Mouse (Mus musculus) urinary bladder, postnatal 36 days (tissue): Measurements from ENCODE around the gene Ablim1.

Source experiments
- DNase-seq, 2 experiments: peaks; one replicate each; pipeline ENCODE4 v3.0.0; 2022; ENCODE audit warnings: low spot score in 2 of 2, mixed read lengths in 1 of 2

Gene Ablim1

DNA sequence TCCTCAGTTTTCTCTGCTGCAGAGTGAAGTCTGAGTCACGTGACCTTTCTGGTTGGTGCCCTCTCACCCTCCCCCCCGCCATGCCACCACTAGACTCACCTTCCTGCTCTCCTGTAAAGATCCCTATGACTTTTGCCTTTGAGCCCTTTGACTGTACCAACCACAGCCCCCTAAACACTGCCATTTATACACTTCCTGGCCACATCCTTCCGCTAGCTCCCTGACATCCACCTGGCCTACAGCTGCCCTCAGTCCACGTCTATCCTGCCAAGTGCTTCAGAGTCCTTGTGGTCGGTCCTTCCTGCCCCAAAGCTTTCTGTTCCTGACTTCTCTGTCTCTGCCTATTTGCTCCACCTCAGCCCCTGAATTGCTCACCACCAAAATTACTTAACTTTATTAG, 29.1 kb upstream of the Ablim1 start:
- DNase-seq = no peak

DNA sequence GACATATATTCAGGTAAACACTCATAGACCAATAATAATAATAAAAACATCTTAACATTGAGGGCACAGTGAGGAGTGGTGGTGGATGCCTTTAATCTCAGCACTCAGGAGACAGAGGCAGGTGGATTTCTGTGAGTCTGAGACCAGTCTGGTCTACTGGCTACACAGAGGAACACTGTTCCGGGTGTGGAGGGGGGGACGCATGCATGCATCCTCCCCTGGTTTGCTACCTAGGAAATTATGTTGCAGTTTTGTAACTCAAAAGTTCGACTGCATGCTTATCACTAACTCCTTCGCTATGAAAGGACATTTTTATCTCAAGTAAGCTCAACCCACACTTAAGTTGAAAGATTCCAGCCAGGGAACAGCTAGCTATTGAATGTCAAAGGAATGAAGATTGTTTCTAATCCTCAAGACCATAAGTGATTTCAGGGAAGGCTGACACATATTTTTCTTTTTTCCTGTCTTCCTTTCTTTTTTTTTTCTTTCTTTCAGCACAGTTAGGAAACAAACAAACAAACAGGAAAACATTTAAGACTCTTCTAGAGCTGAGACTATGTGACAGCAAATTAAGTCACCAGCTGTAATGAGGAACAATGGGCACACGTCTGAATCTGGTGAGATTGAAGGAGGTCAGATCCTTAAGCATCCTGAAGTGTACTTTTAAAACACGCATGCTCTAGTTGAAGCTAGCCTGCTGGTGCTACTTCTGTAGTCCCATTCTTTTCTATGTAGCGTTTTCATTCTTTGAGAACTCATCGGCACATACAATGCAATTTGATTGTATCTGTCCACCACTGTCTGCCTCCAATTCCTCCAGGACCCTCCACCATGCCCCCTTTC, 26.4 kb upstream of the Ablim1 start:
- DNase-seq = no peak

DNA sequence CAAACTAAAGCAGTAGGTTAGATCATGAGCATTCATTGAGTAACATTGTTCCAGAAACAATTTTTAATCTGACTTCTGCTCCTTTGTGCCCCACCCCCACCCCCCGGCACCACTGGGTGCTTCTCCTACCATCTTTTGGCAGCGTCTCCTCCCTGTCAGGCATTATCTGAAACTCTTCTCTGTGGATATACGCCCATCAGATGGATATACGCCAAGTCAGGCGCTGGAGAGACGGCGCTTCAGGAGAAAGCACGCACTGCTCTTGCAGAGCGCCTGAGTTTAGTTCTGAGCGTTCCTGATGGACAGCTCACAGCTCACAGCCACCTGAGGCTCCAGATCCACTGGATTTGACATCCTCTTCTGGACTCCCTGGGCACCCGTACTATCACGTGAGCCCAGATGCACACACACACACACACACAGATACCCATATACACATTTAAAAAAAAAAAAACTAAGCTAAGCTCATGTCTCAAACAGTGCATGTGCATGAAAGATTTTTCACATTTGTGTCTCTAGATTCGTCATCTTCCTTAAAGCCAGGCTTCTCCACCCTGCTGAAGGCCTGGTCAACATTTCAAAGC, 24.7 kb upstream of the Ablim1 start:
- no peak for DNase-seq

DNA sequence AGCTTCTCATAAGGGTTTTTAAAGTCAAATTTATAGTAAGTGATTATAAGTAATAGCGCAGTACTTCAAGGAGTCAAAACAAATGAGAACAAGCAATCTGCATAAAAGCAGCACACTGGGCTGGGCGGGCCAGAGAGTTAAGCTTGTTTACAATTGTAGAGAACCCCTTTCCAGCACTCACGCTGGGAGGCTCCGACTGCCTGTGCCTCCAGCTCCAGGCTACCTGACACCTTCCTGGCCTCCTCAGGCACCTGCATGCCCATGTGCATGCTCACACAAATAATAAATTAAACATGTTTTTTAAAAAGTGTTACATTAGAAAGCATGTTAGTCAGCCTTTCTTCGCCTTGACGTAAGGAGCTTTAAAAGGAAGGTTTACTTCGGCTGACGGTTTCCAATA, 20.4 kb upstream of the Ablim1 start:
- no peak for DNase-seq

DNA sequence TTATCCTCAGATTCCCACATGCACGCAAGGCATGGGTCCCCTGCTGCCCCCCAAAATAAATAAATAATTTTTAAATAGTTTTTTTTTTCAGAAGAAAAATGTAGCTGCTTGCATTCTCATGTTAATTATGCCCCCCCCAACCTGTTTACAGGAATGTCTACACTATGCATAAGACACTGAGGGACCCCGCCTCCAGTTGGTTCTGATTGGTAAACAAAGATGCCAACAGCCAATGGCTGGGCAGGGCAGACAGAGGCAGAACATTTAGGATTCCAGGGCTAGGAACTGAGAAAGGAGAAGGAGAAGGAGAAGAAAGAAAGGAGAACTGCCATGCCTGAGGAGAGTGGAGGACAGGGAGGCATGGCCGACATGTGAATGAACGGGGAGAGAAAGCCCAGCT, 18.6 kb upstream of the Ablim1 start:
- no peak for DNase-seq

DNA sequence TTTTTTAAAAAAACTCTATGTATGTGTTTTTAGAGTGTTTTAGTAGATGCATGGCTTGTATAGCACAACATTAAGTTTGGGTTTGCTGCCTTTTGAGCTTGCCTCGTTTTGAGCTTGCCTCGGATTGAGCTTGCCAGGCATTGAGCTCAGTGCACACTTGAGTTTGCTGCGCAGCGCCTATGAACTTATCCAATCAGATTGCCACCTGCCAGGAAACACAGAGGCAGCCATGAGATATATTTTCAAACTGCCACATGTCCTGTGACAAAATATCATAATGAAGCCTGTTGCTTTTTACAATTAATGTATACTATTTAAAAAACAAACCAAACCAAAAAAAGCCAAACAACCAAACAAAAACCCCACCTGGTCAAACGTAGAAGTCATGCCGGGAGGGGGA, 16.5 kb upstream of the Ablim1 start:
- DNase-seq = no peak

DNA sequence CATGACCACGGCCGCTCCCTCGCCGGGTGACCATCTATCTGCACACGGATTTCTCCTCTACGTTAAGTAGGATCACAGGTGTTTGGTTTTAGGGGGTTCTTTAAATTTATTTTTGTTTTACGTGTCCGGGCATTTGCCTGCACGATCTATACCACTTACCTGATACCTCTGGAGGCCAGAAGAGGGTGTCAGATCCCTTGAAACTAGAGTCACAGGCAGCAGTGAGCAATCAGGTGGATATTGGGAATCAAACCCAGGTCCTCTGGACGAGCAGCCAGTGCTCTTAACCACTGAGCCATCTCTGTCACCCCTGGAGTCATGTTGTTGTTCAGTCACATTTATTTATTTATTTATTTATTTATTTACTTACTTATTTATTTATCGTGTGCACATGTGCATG, 15.6 kb upstream of the Ablim1 start:
- no peak for DNase-seq

DNA sequence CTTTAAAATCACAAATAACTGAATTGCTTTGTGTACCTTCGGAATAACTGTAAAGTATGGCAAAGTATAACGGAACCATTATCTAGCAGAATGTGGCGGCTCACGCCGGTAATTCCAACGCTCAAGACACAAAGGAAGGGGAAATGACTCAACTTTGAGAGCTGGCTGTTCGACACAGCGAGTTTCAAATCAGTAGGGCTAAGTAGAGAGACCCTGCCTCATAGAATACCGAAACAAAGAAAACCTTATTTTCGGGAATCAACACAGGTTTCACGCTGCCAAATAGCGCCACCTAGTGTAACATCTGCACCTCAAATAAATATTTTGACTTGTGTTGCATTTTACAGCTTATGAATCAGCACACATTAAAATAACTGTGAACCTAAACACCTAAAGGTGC, 14.1 kb upstream of the Ablim1 start:
- DNase-seq = peak in 1 of 2 experiments; percentile 24

DNA sequence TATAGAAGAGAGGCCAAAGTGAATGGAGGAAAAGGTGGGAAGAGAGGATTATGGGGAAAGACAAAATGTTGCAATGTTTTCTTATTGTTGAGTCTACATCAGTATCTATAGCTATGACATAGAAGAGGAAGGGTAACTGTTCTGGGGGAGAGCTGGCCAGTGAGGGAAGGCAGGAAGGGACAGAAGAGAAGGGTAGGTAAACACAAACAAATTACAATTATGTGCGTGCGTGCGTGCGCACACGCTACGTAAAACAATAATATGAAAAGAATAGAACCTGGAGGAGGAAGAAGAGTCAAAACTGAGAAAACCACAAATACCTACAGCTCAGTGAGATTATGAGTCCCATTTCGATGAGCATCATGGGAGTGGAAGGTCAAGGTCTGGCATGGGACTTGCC, 13.6 kb upstream of the Ablim1 start:
- no peak for DNase-seq

DNA sequence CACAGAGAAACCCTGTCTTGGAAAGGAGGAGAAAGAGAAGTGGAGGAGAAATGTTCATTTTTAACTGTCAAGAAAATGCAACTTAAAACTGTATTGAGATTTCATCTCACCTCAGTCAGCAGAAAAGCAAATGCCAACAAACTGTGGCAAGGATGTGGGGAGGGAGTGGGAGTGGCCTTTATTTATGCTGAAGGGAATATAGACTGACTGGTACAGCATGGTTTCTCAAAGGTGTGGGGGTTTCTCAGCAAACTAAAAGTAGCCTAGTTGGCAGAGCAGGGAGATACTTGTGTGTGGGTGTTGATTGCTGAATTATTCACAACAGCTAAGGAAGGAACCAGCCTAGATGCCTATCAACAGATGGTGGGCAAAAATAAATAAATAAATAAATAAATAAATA, 13.0 kb upstream of the Ablim1 start:
- no peak for DNase-seq

DNA sequence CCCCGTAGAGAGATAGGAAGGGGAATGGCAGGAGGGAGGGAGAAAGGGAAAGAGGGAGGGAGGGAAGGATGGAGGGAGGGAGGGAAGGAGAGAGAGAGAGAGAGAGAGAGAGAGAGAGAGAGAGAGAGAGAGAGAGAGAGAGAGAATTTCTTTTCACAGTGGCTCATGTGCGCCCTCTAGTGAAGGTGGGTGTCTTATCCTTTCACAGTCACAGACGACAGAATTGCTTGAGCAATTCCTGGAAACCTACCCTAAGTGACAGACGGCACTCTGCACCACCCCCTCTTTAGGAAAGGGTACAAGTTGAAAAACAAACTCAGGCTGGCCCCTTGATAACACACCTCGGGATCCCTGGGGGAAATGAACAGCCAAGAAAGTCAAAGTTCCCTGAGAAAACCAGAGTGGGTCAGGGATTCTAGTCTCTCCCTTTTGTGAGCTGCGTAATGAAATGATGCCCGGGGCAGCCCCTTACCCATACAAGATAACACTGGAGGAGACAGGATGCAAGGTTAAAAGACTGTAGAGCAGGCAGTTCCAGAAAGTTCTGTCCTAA, 11.1 kb upstream of the Ablim1 start:
- peak; percentile 33 to 67 for DNase-seq

DNA sequence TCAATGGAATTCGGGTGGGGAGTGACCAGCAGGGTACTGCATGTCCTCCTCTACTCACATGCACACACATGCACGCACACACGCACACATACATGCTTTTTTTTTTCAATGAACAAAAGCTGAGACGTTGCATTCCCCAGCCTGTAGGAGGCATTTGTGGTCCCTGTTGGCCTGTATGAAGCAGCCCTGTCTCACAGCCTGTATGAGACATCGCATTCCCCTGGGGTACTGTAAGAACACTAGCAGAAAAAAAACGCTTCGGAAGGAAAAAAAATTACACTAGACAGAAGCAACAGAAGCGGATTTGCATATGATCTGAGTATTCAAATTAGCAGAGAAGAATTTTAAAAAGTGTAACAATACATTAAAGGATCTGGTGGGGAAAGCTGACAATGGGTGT, 8.4 kb upstream of the Ablim1 start:
- DNase-seq = no peak

DNA sequence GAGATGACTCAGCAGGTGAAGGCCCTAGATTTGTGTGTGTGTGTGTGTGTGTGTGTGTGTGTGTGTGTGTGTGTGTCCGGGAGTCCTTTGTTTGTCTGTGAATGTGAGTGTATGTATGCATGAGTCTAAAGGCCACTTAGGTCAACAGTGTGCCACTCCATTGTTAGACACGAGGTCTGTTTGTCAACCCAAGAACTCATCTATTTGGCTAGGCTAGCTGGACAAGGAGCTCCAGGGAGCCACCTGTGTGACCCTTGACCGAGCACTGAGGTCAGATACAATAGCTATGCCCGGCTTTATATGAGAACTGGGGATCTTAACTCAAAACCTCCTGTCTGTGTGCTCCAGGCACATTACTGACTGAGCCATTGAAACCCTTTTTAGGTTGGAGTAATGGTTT, 7.8 kb upstream of the Ablim1 start:
- DNase-seq = no peak

DNA sequence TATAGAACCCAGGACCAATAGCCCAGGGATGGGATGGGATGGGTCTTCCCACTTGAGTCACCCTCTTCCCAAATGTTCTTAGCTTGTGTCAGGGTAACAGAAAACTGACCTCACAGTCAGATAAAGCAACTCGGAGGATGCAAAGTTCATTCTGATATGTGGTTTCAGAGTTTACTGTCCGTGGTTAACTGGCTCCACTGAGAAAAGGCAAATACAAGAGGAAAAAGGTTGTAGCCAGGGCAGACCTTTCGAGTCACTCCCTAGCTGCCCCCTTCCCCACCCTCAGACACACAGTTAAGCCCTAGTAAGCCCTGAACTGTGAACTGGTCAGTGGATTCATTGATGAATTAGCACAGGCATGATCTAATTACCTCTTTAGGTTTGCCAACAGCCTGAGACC, 7.1 kb upstream of the Ablim1 start:
- DNase-seq = no peak

DNA sequence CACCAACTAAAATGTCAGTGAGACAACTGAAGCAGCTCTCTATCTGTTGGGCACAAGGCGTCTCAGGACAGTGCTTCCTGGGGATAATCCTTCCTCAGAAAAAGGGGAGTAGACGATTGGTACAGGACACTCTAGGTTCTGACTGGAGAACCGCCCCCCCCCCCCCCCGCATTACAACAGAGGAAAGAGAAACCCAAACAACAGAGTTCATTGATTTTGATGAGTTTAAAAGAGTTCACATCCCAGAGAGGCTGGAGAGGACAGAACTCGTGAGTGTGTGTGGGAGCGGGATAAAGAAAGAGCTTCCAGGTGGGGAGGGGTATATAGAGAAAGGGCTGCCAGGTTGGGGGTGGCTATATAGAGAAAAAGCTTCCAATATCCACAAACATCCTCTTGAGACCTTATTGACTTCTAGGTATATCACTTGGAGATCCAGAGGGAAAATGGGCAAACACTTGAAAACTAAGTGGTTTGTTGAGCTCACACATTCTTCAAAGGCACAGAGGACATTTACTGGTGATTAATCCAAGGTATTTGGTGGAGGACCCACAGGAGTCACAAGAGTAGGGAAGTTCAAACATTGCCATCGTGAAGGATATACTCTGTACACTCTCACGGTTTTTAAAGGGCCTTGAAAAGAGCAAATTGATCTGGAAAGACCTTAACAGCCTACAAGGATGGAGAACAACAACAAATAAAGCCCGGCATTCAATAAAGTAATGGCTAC, 6.1 kb upstream of the Ablim1 start:
- no peak for DNase-seq

DNA sequence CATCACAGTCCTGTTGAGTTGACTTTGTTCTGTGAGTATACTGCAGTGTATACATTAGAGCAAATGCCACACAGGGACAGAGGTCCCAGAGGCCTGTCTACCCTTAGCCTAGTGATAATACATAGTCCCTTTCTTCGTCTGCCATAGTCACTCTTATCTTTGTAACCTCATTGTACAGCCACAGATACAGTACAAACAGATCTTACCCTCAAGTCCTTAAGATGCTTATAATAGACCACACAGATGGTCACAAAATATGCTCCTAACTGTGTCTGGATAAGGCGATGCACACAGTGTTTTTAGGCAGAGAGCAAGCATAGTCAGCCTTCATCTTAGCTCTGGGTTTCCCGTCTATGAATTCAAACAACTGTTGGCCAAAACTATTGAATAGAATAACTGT, 1.9 kb upstream of the Ablim1 start:
- DNase-seq = no peak

DNA sequence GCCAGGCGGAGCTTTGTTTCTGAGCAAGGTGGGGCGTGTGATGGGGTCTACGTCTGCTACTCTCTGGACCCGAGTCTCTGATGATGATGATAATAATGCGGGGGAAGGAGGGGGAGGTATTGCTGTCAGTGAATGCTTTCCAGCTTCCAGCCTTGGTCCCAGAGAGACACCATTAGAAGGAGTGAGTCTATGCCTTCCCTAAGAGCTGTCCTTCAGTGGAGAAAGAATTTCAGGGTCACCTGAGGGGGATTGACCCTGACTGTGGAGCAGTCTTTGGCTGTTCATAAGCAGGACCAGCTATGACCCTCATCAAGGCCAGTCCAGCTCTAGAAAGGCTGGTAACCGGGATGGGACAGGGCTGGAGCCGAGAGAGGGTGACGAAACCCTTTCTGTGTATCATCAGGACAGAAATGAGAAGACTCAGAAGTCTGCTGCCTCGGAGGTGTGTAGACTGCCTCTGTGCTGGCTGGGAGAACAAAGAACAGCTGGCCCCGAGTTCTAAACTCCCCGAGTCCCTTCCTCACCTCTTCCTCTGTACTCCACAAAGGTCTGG, 370 bp upstream of the Ablim1 start:
- no peak for DNase-seq

DNA sequence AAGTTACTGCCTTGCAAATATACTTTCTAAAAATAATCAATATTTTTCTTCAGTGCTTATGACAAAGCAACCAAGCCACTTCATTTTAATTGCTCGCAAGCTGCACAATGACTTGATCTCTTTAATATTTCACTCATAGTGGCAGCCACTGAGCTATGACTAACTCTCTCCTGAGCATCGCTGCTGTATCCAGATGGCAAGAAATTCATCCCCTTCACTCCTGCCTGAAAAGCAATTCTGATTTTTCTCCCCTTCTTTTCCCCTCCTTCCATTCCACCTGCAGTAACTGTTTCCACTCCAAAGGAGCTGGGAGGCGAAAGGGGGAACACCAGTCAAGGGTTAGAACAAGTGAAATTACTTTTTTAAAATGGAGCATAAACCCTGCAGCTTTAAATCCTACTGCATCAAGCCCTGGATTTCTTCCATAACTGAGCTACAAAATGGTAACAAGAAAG, 801 bp downstream of the Ablim1 start:
- DNase-seq = no peak

DNA sequence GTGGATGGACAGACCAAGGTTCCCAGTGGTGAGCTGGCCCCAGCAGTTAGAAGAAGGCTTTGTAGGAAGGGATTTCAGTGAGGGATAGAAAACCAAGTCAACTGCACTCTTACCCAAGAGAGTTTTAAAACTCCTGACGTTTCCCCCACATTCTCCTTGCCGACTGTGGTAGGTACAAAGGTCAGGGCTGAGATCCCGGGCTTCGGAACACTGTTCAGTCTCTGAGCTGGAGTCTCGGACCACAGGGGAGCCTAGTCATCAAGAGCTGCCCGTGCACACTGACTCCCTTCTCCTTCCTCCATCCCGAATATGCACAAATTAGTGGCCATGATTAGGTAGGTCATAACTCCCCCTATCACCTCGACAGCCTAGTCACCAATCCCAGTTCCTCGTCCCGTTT, 1.5 kb downstream of the Ablim1 start:
- DNase-seq = peak in 1 of 2 experiments; percentile 34

DNA sequence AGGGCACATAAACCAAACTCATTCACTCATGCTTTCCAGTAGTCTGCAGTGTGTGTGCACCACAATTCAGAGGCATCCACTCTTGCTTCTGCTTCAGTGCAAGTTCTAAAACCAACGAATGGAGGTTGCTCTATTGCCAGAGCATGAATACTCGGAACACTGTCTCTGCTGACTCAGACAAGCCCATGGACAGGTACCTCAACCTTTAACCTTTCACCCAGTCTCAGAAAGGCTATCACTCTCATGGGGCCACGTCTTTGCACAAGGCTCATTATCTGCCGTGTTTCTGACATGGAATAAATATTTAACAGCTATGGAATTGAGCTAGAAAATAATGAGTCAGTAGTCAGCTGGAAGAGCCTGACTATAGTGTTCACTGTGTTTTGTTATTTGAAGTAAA, 4.7 kb downstream of the Ablim1 start:
- no peak for DNase-seq

DNA sequence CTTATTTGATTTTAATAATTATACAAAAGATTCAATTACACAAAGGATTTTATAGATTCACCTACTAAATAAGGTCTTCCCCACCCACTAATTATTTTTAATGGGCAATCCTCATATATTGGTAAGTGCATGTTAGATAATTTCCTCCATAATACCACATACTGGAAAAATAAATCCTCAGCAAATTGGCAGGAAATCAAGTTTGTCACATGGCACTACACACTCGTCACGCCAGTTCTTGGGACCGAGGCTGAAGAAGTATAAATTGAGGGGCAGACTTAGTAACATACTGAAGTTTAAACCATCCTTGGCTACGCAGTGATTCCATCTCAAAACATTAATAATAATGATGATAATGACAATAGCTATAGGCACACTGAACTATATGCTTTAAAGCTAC, 8.1 kb downstream of the Ablim1 start:
- no peak for DNase-seq

DNA sequence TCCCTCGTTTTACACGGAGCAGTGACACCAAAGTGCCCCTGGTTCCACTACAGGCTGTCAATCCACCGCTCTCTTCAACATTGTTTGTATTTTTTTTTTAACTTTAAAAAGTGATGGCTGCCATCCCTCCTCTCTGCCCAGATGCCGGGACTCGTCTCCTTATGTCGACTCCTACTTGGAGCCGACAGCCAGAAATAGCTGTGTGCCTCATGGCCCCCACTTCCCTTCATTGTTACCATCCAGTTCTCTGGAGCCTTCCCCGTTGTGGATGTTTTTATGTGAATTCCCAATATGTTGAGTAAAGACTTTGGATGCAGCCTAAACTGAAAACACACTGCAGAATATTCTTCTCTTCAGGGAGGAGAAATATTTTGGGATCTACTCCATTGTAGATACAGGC, 8.7 kb downstream of the Ablim1 start:
- no peak for DNase-seq
